Mouse (Mus musculus) lung, adult 2 months (tissue): ENCODE measurements around the gene Gnb1l.

Experiments used
- CTCF ChIP-seq: fragments of 200-500 bp; IDR thresholded peaks from 2 replicates; pipeline ENCODE4 v1.5.1; 2011; ENCODE audit warnings: mild to moderate bottlenecking, low read length, control low read depth; ENCODE audit not compliant: insufficient read depth
- POLR2A ChIP-seq: fragments of 200-500 bp; IDR thresholded peaks from 2 replicates; pipeline ENCODE4 v1.6.1; 2011; ENCODE audit warnings: low read depth, mild to moderate bottlenecking, control low read depth, low read length, borderline replicate concordance; ENCODE audit errors: extremely low read depth

GRCm38 (mm10) chr16:18479667-18480066, 18.8 kb upstream of the Gnb1l start:
- TF ChIP-seq POLR2A (no peak), CTCF (no peak)
